Mouse (Mus musculus) midbrain, embryonic 12.5 days (tissue): ENCODE measurements at regions not wholly inside any gene's neighbourhood (a gene's known extent, or its start where the extent isn't known, plus 50 kb on each side); places are given as distances from the start of the nearest gene placed in this dataset.

ENCODE experiments used
- ATAC-seq: fragments of 200-750 bp; cut with Nextera tagmentation; 2 replicates; pipeline ENCODE4 v1.8.0; 2017; ENCODE audit warnings: low read depth, moderate TSS enrichment, moderate library complexity; ENCODE audit not compliant: low FRiP score
- H3K27ac ChIP-seq: fragments of 300-500 bp; sonication (generic); replicated peaks from 2 replicates; pipeline ENCODE4 v1.5.1; 2016; ENCODE audit warnings: mild to moderate bottlenecking
- H3K27me3 ChIP-seq: fragments of 300-500 bp; sonication (generic); 2 replicates; pipeline ENCODE4 v1.6.1; 2016; ENCODE audit warnings: mild to moderate bottlenecking
- H3K36me3 ChIP-seq: fragments of 300-500 bp; sonication (generic); 2 replicates; pipeline ENCODE4 v1.6.1; 2016
- H3K4me1 ChIP-seq: fragments of 300-500 bp; sonication (generic); 2 replicates; pipeline ENCODE4 v1.6.1; 2016
- H3K4me2 ChIP-seq: fragments of 300-500 bp; sonication (generic); replicated peaks from 2 replicates; pipeline ENCODE4 v1.6.1; 2016; ENCODE audit warnings: mild to moderate bottlenecking, moderate library complexity
- H3K4me3 ChIP-seq: fragments of 300-500 bp; sonication (generic); 2 replicates; pipeline ENCODE4 v1.5.1; 2016; ENCODE audit warnings: mild to moderate bottlenecking
- H3K9ac ChIP-seq: fragments of 300-500 bp; sonication (generic); replicated peaks from 2 replicates; pipeline ENCODE4 v1.6.1; 2016; ENCODE audit warnings: mild to moderate bottlenecking, moderate library complexity
- H3K9me3 ChIP-seq: fragments of 300-500 bp; sonication (generic); 2 replicates; pipeline ENCODE4 v1.6.1; 2016; ENCODE audit warnings: mild to moderate bottlenecking
- WGBS: fragments of 180-500 bp; shearing (Covaris S2); methylation state at CpG from one replicate; pipeline ENCODE4 v1.1.7; 2016; 5-methylcytosine and 5-hydroxymethylcytosine counted together

- no peak overlapping the region for H3K27ac ChIP-seq
- no peaks in the 10 kb centered on the region for H3K4me1 ChIP-seq
- no peak overlapping the region for H3K9ac ChIP-seq
- 68% methylated on average over 1 of the region's 1 CpGs for WGBS
- H3K4me2 ChIP-seq, result no peak overlapping the region
- H3K9me3 ChIP-seq, result no peaks in the 10 kb centered on the region
- ATAC-seq, result no peak
- H3K27me3 ChIP-seq, result no peaks in the 10 kb centered on the region
- no peak overlapping the region for H3K4me3 ChIP-seq
- H3K36me3 ChIP-seq, result no peaks in the 10 kb centered on the region
Measured at GRCm38 (mm10) chr2:46533395-46533794, 1416.2 kb upstream of the Zeb2 start.

GRCm38 (mm10) chr2:46530686-46531085, 1413.5 kb upstream of the Zeb2 start:
- ATAC-seq, result no peak
- Histone ChIP-seq H3K27ac (no peak overlapping the region), H3K4me2 (no peak overlapping the region), H3K36me3 (no peaks in the 10 kb centered on the region), H3K4me3 (no peak overlapping the region), H3K9ac (no peak overlapping the region), H3K4me1 (no peaks in the 10 kb centered on the region), H3K9me3 (no peaks in the 10 kb centered on the region), H3K27me3 (no peaks in the 10 kb centered on the region)
- WGBS, result 74% methylated on average over 1 of the region's 1 CpGs

GRCm38 (mm10) chr2:46525223-46525622, 1408.0 kb upstream of the Zeb2 start:
- no peak for ATAC-seq
- H3K4me3 ChIP-seq, result no peak overlapping the region
- H3K27me3 ChIP-seq, result no peaks in the 10 kb centered on the region
- H3K36me3 ChIP-seq, result no peaks in the 10 kb centered on the region
- 61% methylated on average over 4 of the region's 4 CpGs for WGBS
- no peaks in the 10 kb centered on the region for H3K9me3 ChIP-seq
- H3K4me1 ChIP-seq, result 0 out of 2 replicates have a peak, but pooled peaks cover 9% of the 10 kb centered on the region
- no peak overlapping the region for H3K9ac ChIP-seq
- no peak overlapping the region for H3K27ac ChIP-seq
- no peak overlapping the region for H3K4me2 ChIP-seq

- no peaks in the 10 kb centered on the region for H3K9me3 ChIP-seq
- H3K4me1 ChIP-seq, result 0 out of 2 replicates have a peak, but pooled peaks cover 9% of the 10 kb centered on the region
- H3K27ac ChIP-seq, result no peak overlapping the region
- H3K27me3 ChIP-seq, result no peaks in the 10 kb centered on the region
- H3K9ac ChIP-seq, result no peak overlapping the region
- H3K4me3 ChIP-seq, result no peak overlapping the region
- ATAC-seq, result no peak
- H3K36me3 ChIP-seq, result no peaks in the 10 kb centered on the region
- no peak overlapping the region for H3K4me2 ChIP-seq
- WGBS, result 69% methylated on average over 6 of the region's 6 CpGs
Measured at GRCm38 (mm10) chr2:46524625-46525024, 1407.4 kb upstream of the Zeb2 start.

- Histone ChIP-seq H3K4me3 (no peak overlapping the region), H3K4me2 (no peak overlapping the region), H3K27me3 (no peaks in the 10 kb centered on the region), H3K36me3 (no peaks in the 10 kb centered on the region), H3K27ac (no peak overlapping the region), H3K9me3 (no peaks in the 10 kb centered on the region), H3K9ac (no peak overlapping the region), H3K4me1 (0 out of 2 replicates have a peak, but pooled peaks cover 9% of the 10 kb centered on the region)
- 73% methylated on average over 5 of the region's 5 CpGs for WGBS
- ATAC-seq, result no peak
Measured at GRCm38 (mm10) chr2:46521147-46521965, 1404.2 kb upstream of the Zeb2 start.

- Histone ChIP-seq H3K36me3 (no peaks in the 10 kb centered on the region), H3K4me3 (no peak overlapping the region), H3K27me3 (no peaks in the 10 kb centered on the region), H3K9me3 (no peaks in the 10 kb centered on the region), H3K9ac (no peak overlapping the region), H3K4me2 (no peak overlapping the region), H3K4me1 (no peaks in the 10 kb centered on the region), H3K27ac (no peak overlapping the region)
- ATAC-seq, result no peak
- whole genome bisulfite sequencing, result 64% methylated on average over 2 of the region's 2 CpGs
Measured at GRCm38 (mm10) chr2:46512237-46513028, 1395.2 kb upstream of the Zeb2 start.

GRCm38 (mm10) chr2:46506951-46507350, 1389.8 kb upstream of the Zeb2 start:
- no peaks in the 10 kb centered on the region for H3K9me3 ChIP-seq
- no peaks in the 10 kb centered on the region for H3K27me3 ChIP-seq
- 7% methylated on average over 1 of the region's 1 CpGs for WGBS
- H3K27ac ChIP-seq, result no peak overlapping the region
- peak; percentile 56; the same call in 1 of the 2 replicates for ATAC-seq
- no peak overlapping the region for H3K4me3 ChIP-seq
- H3K9ac ChIP-seq, result no peak overlapping the region
- H3K4me1 ChIP-seq, result no peaks in the 10 kb centered on the region
- no peak overlapping the region for H3K4me2 ChIP-seq
- H3K36me3 ChIP-seq, result no peaks in the 10 kb centered on the region

GRCm38 (mm10) chr2:46503074-46503473, 1385.9 kb upstream of the Zeb2 start:
- no peaks in the 10 kb centered on the region for H3K36me3 ChIP-seq
- H3K9me3 ChIP-seq, result no peaks in the 10 kb centered on the region
- no peaks in the 10 kb centered on the region for H3K27me3 ChIP-seq
- H3K4me3 ChIP-seq, result no peak overlapping the region
- no peak for ATAC-seq
- no peak overlapping the region for H3K4me2 ChIP-seq
- WGBS, result 85% methylated on average over 2 of the region's 2 CpGs
- H3K9ac ChIP-seq, result no peak overlapping the region
- no peak overlapping the region for H3K27ac ChIP-seq
- no peaks in the 10 kb centered on the region for H3K4me1 ChIP-seq

- Histone ChIP-seq H3K4me1 (no peaks in the 10 kb centered on the region), H3K9me3 (no peaks in the 10 kb centered on the region), H3K4me2 (no peak overlapping the region), H3K27ac (no peak overlapping the region), H3K9ac (no peak overlapping the region), H3K36me3 (no peaks in the 10 kb centered on the region), H3K27me3 (no peaks in the 10 kb centered on the region), H3K4me3 (no peak overlapping the region)
- peak; percentile 76; the same call in 1 of the 2 replicates for ATAC-seq
- WGBS, result 15% methylated on average over 2 of the region's 2 CpGs
Measured at GRCm38 (mm10) chr2:46492299-46492698, 1375.1 kb upstream of the Zeb2 start.

GRCm38 (mm10) chr2:46491081-46491480, 1373.9 kb upstream of the Zeb2 start:
- ATAC-seq, result no peak
- H3K27me3 ChIP-seq, result no peaks in the 10 kb centered on the region

GRCm38 (mm10) chr2:46468936-46469629, 1351.9 kb upstream of the Zeb2 start:
- Histone ChIP-seq H3K9me3 (no peaks in the 10 kb centered on the region), H3K27ac (peak overlapping the region; percentile 35), H3K4me3 (no peak overlapping the region), H3K4me1 (no peaks in the 10 kb centered on the region), H3K9ac (no peak overlapping the region), H3K27me3 (no peaks in the 10 kb centered on the region), H3K36me3 (no peaks in the 10 kb centered on the region), H3K4me2 (no peak overlapping the region)
- WGBS, result 48% methylated on average over 5 of the region's 5 CpGs
- peak; percentile 90 for ATAC-seq

More at GRCm38 (mm10) chr2:46491081-46491480, 1373.9 kb upstream of the Zeb2 start:
- H3K4me2 ChIP-seq, result no peak overlapping the region
- no peak overlapping the region for H3K27ac ChIP-seq
- H3K4me1 ChIP-seq, result no peaks in the 10 kb centered on the region
- no peaks in the 10 kb centered on the region for H3K9me3 ChIP-seq
- H3K4me3 ChIP-seq, result no peak overlapping the region
- no peaks in the 10 kb centered on the region for H3K36me3 ChIP-seq
- H3K9ac ChIP-seq, result no peak overlapping the region
- WGBS, result 89% methylated on average over 2 of the region's 2 CpGs

- 61% methylated on average over 4 of the region's 4 CpGs for WGBS
- Histone ChIP-seq H3K4me3 (no peak overlapping the region), H3K27me3 (no peaks in the 10 kb centered on the region), H3K9ac (no peak overlapping the region), H3K36me3 (no peaks in the 10 kb centered on the region), H3K27ac (no peak overlapping the region), H3K9me3 (no peaks in the 10 kb centered on the region), H3K4me1 (no peaks in the 10 kb centered on the region), H3K4me2 (no peak overlapping the region)
- ATAC-seq, result no peak
Measured at GRCm38 (mm10) chr2:46465389-46465788, 1348.2 kb upstream of the Zeb2 start.
